Mouse (Mus musculus) kidney, embryonic 14.5 days (tissue): ENCODE results near the gene Abr. TPM values are rescaled to one million over a fixed set of nuclear protein-coding genes. Genes with fewer than 3 reads are reported as not detected.

ENCODE experiments used
- ATAC-seq: fragments of 200-750 bp; cut with Nextera tagmentation; 2 replicates; pipeline ENCODE4 v1.8.0; 2017; ENCODE audit warnings: moderate number of reproducible peaks, mild to moderate bottlenecking, moderate TSS enrichment, moderate library complexity; ENCODE audit not compliant: low FRiP score, low TSS enrichment
- H3K27ac ChIP-seq: fragments of 300-500 bp; sonication (generic); 2 replicates; pipeline ENCODE4 v1.5.1; 2014; ENCODE audit warnings: low read depth, mild to moderate bottlenecking, low read length, moderate library complexity, mixed read lengths
- H3K27me3 ChIP-seq: fragments of 300-500 bp; sonication (generic); 2 replicates; pipeline ENCODE4 v1.6.1; 2014; ENCODE audit warnings: mild to moderate bottlenecking, low read length; ENCODE audit not compliant: control insufficient read depth, insufficient read depth
- H3K36me3 ChIP-seq: fragments of 300-500 bp; sonication (generic); 2 replicates; pipeline ENCODE4 v1.6.1; 2014; ENCODE audit warnings: low read length, mixed read lengths; ENCODE audit not compliant: control insufficient read depth, insufficient read depth
- H3K4me1 ChIP-seq: fragments of 300-500 bp; sonication (generic); 2 replicates; pipeline ENCODE4 v1.6.1; 2014; ENCODE audit warnings: low read length, mixed read lengths; ENCODE audit not compliant: control insufficient read depth, insufficient read depth
- H3K4me2 ChIP-seq: fragments of 300-500 bp; sonication (generic); replicated peaks from 2 replicates; pipeline ENCODE4 v1.6.1; 2014; ENCODE audit warnings: low read depth, mild to moderate bottlenecking, low read length
- H3K4me3 ChIP-seq: fragments of 300-500 bp; sonication (generic); 2 replicates; pipeline ENCODE4 v1.5.1; 2014; ENCODE audit warnings: mild to moderate bottlenecking, low read length
- H3K9ac ChIP-seq: fragments of 300-500 bp; sonication (generic); 2 replicates; pipeline ENCODE4 v1.6.1; 2014; ENCODE audit warnings: low read depth, mild to moderate bottlenecking, low read length, moderate library complexity
- H3K9me3 ChIP-seq: fragments of 300-500 bp; sonication (generic); 2 replicates; pipeline ENCODE4 v1.6.1; 2016; ENCODE audit warnings: low read length; ENCODE audit not compliant: control insufficient read depth
- WGBS: fragments of 180-500 bp; shearing (Covaris S2); extraction: QIAGEN DNeasy Blood & Tissue Kit; methylation state at CpG from one replicate; pipeline ENCODE4 v1.1.7; 2014; 5-methylcytosine and 5-hydroxymethylcytosine counted together
- polyA plus RNA-seq: library from polyadenylated mRNA; unstranded; fragments of >200 nt; fragmentation: Nextera tagmentation; extraction: Ambion mirVana; gene quantifications from 2 replicates; pipeline ENCODE4 v1.2.1, GENCODE M21; 2014

Abr gene
- polyA plus RNA-seq, 1 experiment from 2014 or later: 57.7 TPM

GRCm38 (mm10) chr11:76569436-76569835 lies 52.7 kb downstream of the Abr start:
- no peak for ATAC-seq
- peaks cover 32% of the 10 kb centered on the region for H3K4me1 ChIP-seq
- 44% methylated on average over 3 of the region's 3 CpGs for WGBS

GRCm38 (mm10) chr11:76566081-76566480 lies 56.0 kb downstream of the Abr start:
- H3K9me3 ChIP-seq: no peaks in the 10 kb centered on the region
- no peak overlapping the region for H3K27ac ChIP-seq
- no peaks in the 10 kb centered on the region for H3K36me3 ChIP-seq
- H3K9ac ChIP-seq: no peak overlapping the region
- H3K4me2 ChIP-seq: no peak overlapping the region
- no peak for ATAC-seq
- H3K4me1 ChIP-seq: peaks cover 23% of the 10 kb centered on the region
- 68% methylated on average over 3 of the region's 3 CpGs for WGBS
- H3K27me3 ChIP-seq: no peaks in the 10 kb centered on the region
- no peak overlapping the region for H3K4me3 ChIP-seq

More at GRCm38 (mm10) chr11:76569436-76569835, 52.7 kb downstream of the Abr start:
- no peak overlapping the region for H3K9ac ChIP-seq
- H3K27ac ChIP-seq: no peak overlapping the region
- no peaks in the 10 kb centered on the region for H3K36me3 ChIP-seq
- H3K9me3 ChIP-seq: no peaks in the 10 kb centered on the region
- peak overlapping the region; percentile 66 for H3K4me2 ChIP-seq
- no peaks in the 10 kb centered on the region for H3K27me3 ChIP-seq
- H3K4me3 ChIP-seq: peak overlapping the region; percentile 61; the same call in 1 of the 2 replicates

- Histone ChIP-seq H3K36me3 (peaks cover 6% of the 10 kb centered on the region), H3K27ac (no peak overlapping the region), H3K9me3 (no peaks in the 10 kb centered on the region), H3K27me3 (no peaks in the 10 kb centered on the region), H3K4me3 (no peak overlapping the region), H3K4me2 (no peak overlapping the region), H3K9ac (no peak overlapping the region), H3K4me1 (peaks cover 8% of the 10 kb centered on the region; the same call in 1 of the 2 replicates)
- WGBS: 31% methylated on average over 3 of the region's 3 CpGs
- ATAC-seq: no peak
Measured at GRCm38 (mm10) chr11:76562584-76562983, 59.5 kb downstream of the Abr start.

- peaks cover 6% of the 10 kb centered on the region for H3K36me3 ChIP-seq
- no peaks in the 10 kb centered on the region for H3K27me3 ChIP-seq
- peaks cover 8% of the 10 kb centered on the region; the same call in 1 of the 2 replicates for H3K4me1 ChIP-seq
- no peak overlapping the region for H3K9ac ChIP-seq
- no peak overlapping the region for H3K4me3 ChIP-seq
- ATAC-seq: no peak
- H3K9me3 ChIP-seq: no peaks in the 10 kb centered on the region
- no peak overlapping the region for H3K27ac ChIP-seq
- 24% methylated on average over 4 of the region's 4 CpGs for WGBS
- H3K4me2 ChIP-seq: no peak overlapping the region
Measured at GRCm38 (mm10) chr11:76562165-76562564, 59.9 kb downstream of the Abr start.

- Histone ChIP-seq H3K9ac (no peak overlapping the region), H3K36me3 (peaks cover 6% of the 10 kb centered on the region), H3K4me2 (no peak overlapping the region), H3K9me3 (no peaks in the 10 kb centered on the region), H3K4me3 (no peak overlapping the region), H3K27ac (no peak overlapping the region), H3K4me1 (0 out of 2 replicates have a peak, but pooled peaks cover 8% of the 10 kb centered on the region), H3K27me3 (no peaks in the 10 kb centered on the region)
- 57% methylated on average over 4 of the region's 4 CpGs for WGBS
- no peak for ATAC-seq
Measured at GRCm38 (mm10) chr11:76557837-76558236, 64.3 kb downstream of the Abr start.

- Histone ChIP-seq H3K9ac (no peak overlapping the region), H3K4me3 (no peak overlapping the region), H3K9me3 (no peaks in the 10 kb centered on the region), H3K27ac (no peak overlapping the region), H3K4me1 (no peaks in the 10 kb centered on the region), H3K27me3 (no peaks in the 10 kb centered on the region), H3K36me3 (no peaks in the 10 kb centered on the region), H3K4me2 (no peak overlapping the region)
- 80% methylated on average over 4 of the region's 4 CpGs for WGBS
- no peak for ATAC-seq
Measured at GRCm38 (mm10) chr11:76548153-76548721, 73.9 kb downstream of the Abr start.

GRCm38 (mm10) chr11:76547420-76547819 lies 74.7 kb downstream of the Abr start:
- Histone ChIP-seq H3K36me3 (no peaks in the 10 kb centered on the region), H3K4me3 (no peak overlapping the region), H3K27ac (no peak overlapping the region), H3K4me2 (no peak overlapping the region), H3K9me3 (no peaks in the 10 kb centered on the region), H3K9ac (no peak overlapping the region), H3K4me1 (no peaks in the 10 kb centered on the region), H3K27me3 (no peaks in the 10 kb centered on the region)
- no peak for ATAC-seq
- 63% methylated on average over 5 of the region's 5 CpGs for WGBS

- Histone ChIP-seq H3K4me2 (no peak overlapping the region), H3K4me3 (no peak overlapping the region), H3K27ac (no peak overlapping the region), H3K9me3 (no peaks in the 10 kb centered on the region), H3K4me1 (no peaks in the 10 kb centered on the region), H3K9ac (no peak overlapping the region), H3K36me3 (no peaks in the 10 kb centered on the region), H3K27me3 (no peaks in the 10 kb centered on the region)
- WGBS: 67% methylated on average over 4 of the region's 4 CpGs
- ATAC-seq: no peak
Measured at GRCm38 (mm10) chr11:76546431-76546830, 75.7 kb downstream of the Abr start.

- 76% methylated on average over 5 of the region's 5 CpGs for WGBS
- Histone ChIP-seq H3K9ac (no peak overlapping the region), H3K9me3 (no peaks in the 10 kb centered on the region), H3K4me3 (no peak overlapping the region), H3K36me3 (no peaks in the 10 kb centered on the region), H3K4me2 (no peak overlapping the region), H3K4me1 (no peaks in the 10 kb centered on the region), H3K27ac (no peak overlapping the region), H3K27me3 (no peaks in the 10 kb centered on the region)
- no peak for ATAC-seq
Measured at GRCm38 (mm10) chr11:76543300-76543699, 78.8 kb downstream of the Abr start.
